Mouse (Mus musculus) C2C12 (cell line): ENCODE results near the gene Chn2. TPM values are rescaled to one million over a fixed set of nuclear protein-coding genes. Genes with fewer than 3 reads are reported as not detected.
A peak's percentile ranks its signal among the peaks of the same experiment; 100 is the strongest.

Experiments used
- H3K27me3 ChIP-seq: one replicate; pipeline ENCODE4 v1.6.1; 2011; ENCODE audit not compliant: control insufficient read depth, insufficient read depth, insufficient read length
- H3K36me3 ChIP-seq: one replicate; pipeline ENCODE4 v1.6.1; 2011; ENCODE audit not compliant: control insufficient read depth, insufficient read depth
- H3K4me3 ChIP-seq: one replicate; pipeline ENCODE4 v1.5.1; 2011; ENCODE audit warnings: mild to moderate bottlenecking, control low read depth; ENCODE audit not compliant: poor library complexity, insufficient read depth, severe bottlenecking
- H3K79me2 ChIP-seq: one replicate; pipeline ENCODE4 v1.6.1; 2011; ENCODE audit not compliant: control insufficient read depth, insufficient read depth
- H3K79me3 ChIP-seq: one replicate; pipeline ENCODE4 v1.6.1; 2011; ENCODE audit warnings: low read depth, control low read depth
- H3ac ChIP-seq: one replicate; pipeline ENCODE3; 2011; ENCODE audit warnings: low read depth; ENCODE audit not compliant: control insufficient read depth, insufficient read length
- CEBPB ChIP-seq: IDR thresholded peaks from one replicate; pipeline ENCODE4 v1.6.1; 2011; ENCODE audit warnings: low read depth, mild to moderate bottlenecking, control low read depth, moderate library complexity
- CTCF ChIP-seq: IDR thresholded peaks from one replicate; pipeline ENCODE4 v1.5.1; 2011; ENCODE audit not compliant: control insufficient read depth, insufficient read depth, insufficient read length
- FOSL1 ChIP-seq: IDR thresholded peaks from one replicate; pipeline ENCODE4 v1.8.0; 2011; ENCODE audit warnings: mild to moderate bottlenecking, low read length; ENCODE audit not compliant: poor library complexity, insufficient read depth, severe bottlenecking
- MAX ChIP-seq: IDR thresholded peaks from one replicate; pipeline ENCODE4 v1.6.1; 2011; ENCODE audit warnings: mild to moderate bottlenecking, control low read depth
- MYOD1 ChIP-seq: IDR thresholded peaks from one replicate; pipeline ENCODE4 v1.6.1; 2011; ENCODE audit warnings: low read depth; ENCODE audit not compliant: control insufficient read depth, insufficient read length
- MYOG ChIP-seq: IDR thresholded peaks from one replicate; pipeline ENCODE4 v1.6.1; 2011; ENCODE audit not compliant: control insufficient read depth, insufficient read length; ENCODE audit errors: extremely low read depth
- USF1 ChIP-seq: IDR thresholded peaks from one replicate; pipeline ENCODE4 v1.6.1; 2011; ENCODE audit warnings: low read depth, mild to moderate bottlenecking, control low read depth, moderate library complexity
- polyA plus RNA-seq: library from polyadenylated mRNA; unstranded; fragments of >200 nt; fragmentation: generic; extraction: Trizol; gene quantifications from one replicate; pipeline ENCODE4 v1.2.1, GENCODE M21; 2012; ENCODE audit warnings: missing spikeins

Chn2 gene
- polyA plus RNA-seq, 1 experiment, result 6.4 TPM

GRCm38 (mm10) chr6:54330166-54330565, 290.8 kb downstream of the Chn2 start:
- TF ChIP-seq CTCF, result no peak
- no peak for TF ChIP-seq CEBPB
- no peak for TF ChIP-seq MAX
- TF ChIP-seq USF1, result no peak
- TF ChIP-seq MYOD1, result no peak
- TF ChIP-seq MYOG, result no peak
- TF ChIP-seq FOSL1, result no peak
- H3K27me3 ChIP-seq, result no peaks in the 10 kb centered on the region
- H3ac ChIP-seq, result no peak overlapping the region
- H3K4me3 ChIP-seq, result no peak overlapping the region
- H3K79me3 ChIP-seq, result no peaks in the 10 kb centered on the region
- no peaks in the 10 kb centered on the region for H3K79me2 ChIP-seq
- no peaks in the 10 kb centered on the region for H3K36me3 ChIP-seq

- no peak overlapping the region for H3ac ChIP-seq
- H3K79me2 ChIP-seq, result no peaks in the 10 kb centered on the region
- no peaks in the 10 kb centered on the region for H3K27me3 ChIP-seq
- TF ChIP-seq CTCF (no peak), MYOD1 (no peak), USF1 (no peak), CEBPB (no peak), MAX (no peak), MYOG (no peak), FOSL1 (no peak)
- no peak overlapping the region for H3K4me3 ChIP-seq
- no peaks in the 10 kb centered on the region for H3K36me3 ChIP-seq
- no peaks in the 10 kb centered on the region for H3K79me3 ChIP-seq
Measured at GRCm38 (mm10) chr6:54331765-54332164, 292.4 kb downstream of the Chn2 start.

- H3ac ChIP-seq, result no peak overlapping the region
Measured at GRCm38 (mm10) chr6:54332203-54332602, 292.8 kb downstream of the Chn2 start.

GRCm38 (mm10) chr6:54333116-54333651, 293.8 kb downstream of the Chn2 start:
- H3K79me2 ChIP-seq, result no peaks in the 10 kb centered on the region
- H3K27me3 ChIP-seq, result no peaks in the 10 kb centered on the region
- H3K79me3 ChIP-seq, result no peaks in the 10 kb centered on the region
- no peak overlapping the region for H3ac ChIP-seq
- TF ChIP-seq MAX (no peak), CEBPB (no peak), USF1 (no peak)
- H3K4me3 ChIP-seq, result no peak overlapping the region
- H3K36me3 ChIP-seq, result no peaks in the 10 kb centered on the region

More at GRCm38 (mm10) chr6:54332203-54332602, 292.8 kb downstream of the Chn2 start:
- no peak overlapping the region for H3K4me3 ChIP-seq
- H3K79me3 ChIP-seq, result no peaks in the 10 kb centered on the region
- H3K36me3 ChIP-seq, result no peaks in the 10 kb centered on the region
- H3K27me3 ChIP-seq, result no peaks in the 10 kb centered on the region
- no peaks in the 10 kb centered on the region for H3K79me2 ChIP-seq
- TF ChIP-seq USF1 (peak; percentile 71), CEBPB (no peak)

GRCm38 (mm10) chr6:54333652-54334396, 294.5 kb downstream of the Chn2 start:
- no peak for TF ChIP-seq MYOD1
- TF ChIP-seq FOSL1, result no peak
- TF ChIP-seq USF1, result no peak
- TF ChIP-seq MAX, result no peak
- no peak for TF ChIP-seq MYOG
- TF ChIP-seq CEBPB, result no peak
- TF ChIP-seq CTCF, result no peak
- Histone ChIP-seq H3K36me3 (no peaks in the 10 kb centered on the region), H3K79me3 (no peaks in the 10 kb centered on the region)

GRCm38 (mm10) chr6:54337321-54337720, 298.0 kb downstream of the Chn2 start:
- TF ChIP-seq CEBPB (no peak), MYOD1 (no peak), CTCF (no peak), MAX (no peak), MYOG (no peak), FOSL1 (no peak)
- Histone ChIP-seq H3K36me3 (no peaks in the 10 kb centered on the region), H3ac (no peak overlapping the region)

More at GRCm38 (mm10) chr6:54333652-54334396, 294.5 kb downstream of the Chn2 start:
- Histone ChIP-seq H3K4me3 (no peak overlapping the region), H3ac (no peak overlapping the region), H3K79me2 (no peaks in the 10 kb centered on the region), H3K27me3 (no peaks in the 10 kb centered on the region)

More at GRCm38 (mm10) chr6:54337321-54337720, 298.0 kb downstream of the Chn2 start:
- no peaks in the 10 kb centered on the region for H3K79me3 ChIP-seq
- no peak overlapping the region for H3K4me3 ChIP-seq
- no peaks in the 10 kb centered on the region for H3K79me2 ChIP-seq
- no peaks in the 10 kb centered on the region for H3K27me3 ChIP-seq
